Mouse (Mus musculus) testis, adult 2 months (tissue): Measurements from ENCODE around the gene Klhl18.

ENCODE experiments used
- CTCF ChIP-seq: fragments of 200-500 bp; IDR thresholded peaks from 2 replicates; pipeline ENCODE4 v1.5.1; 2012; ENCODE audit warnings: low read depth, mild to moderate bottlenecking, inconsistent platforms, low read length, moderate library complexity; ENCODE audit not compliant: control insufficient read depth, insufficient read depth, insufficient replicate concordance
- POLR2A ChIP-seq: fragments of 200-500 bp; IDR thresholded peaks from 2 replicates; pipeline ENCODE4 v1.6.1; 2012; ENCODE audit warnings: low read depth, mild to moderate bottlenecking, inconsistent platforms, low read length, moderate library complexity; ENCODE audit not compliant: control insufficient read depth

DNA sequence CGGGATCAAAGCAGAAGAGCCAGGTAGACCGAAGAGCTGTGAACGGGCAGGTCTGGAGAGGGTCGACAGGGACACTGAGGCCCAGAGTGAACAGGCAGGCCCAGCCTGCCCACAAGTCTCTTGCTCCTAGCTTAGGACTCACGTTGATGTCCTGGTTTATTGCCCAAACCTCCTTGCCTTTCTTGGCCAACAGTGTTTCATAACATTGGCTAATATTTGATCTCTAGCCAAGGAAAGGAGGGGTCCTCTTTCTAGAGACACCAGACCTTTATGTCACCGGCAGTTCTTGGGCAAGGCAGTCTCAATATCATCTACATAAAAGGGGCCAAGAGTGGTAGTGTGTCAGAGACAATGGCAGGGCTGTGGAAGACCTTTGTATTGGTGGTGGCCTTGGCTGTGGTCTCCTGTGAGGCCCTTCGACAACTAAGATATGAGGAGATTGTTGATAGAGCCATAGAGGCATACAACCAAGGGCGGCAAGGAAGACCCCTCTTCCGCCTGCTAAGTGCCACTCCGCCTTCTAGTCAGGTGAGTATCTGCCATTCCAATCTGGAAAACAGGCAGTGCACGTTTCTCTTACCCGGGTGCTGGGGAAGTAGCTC is 56.9 kb downstream of the Klhl18 start, which contains the start of gene Ngp:
- no peak for TF ChIP-seq POLR2A
- no peak for TF ChIP-seq CTCF
